Mouse (Mus musculus): ENCODE measurements at regions not wholly inside any gene's neighbourhood (a gene's known extent, or its start where the extent isn't known, plus 50 kb on each side); places are given as distances from the start of the nearest gene placed in this dataset.

- TF ChIP-seq GATA1 (IDR thresholded peaks at IDR 0.05; ENCODE audit: borderline replicate concordance, low read length) (no peak), CTCF (IDR thresholded peaks at IDR 0.05; ENCODE audit: low read depth, low read length) (no peak), GATA2 (IDR thresholded peaks at IDR 0.05; ENCODE audit: borderline replicate concordance, low read depth, low read length) (no peak)
Observed at GRCm38 (mm10) chr5:96911550-96912253, 85.8 kb upstream of the Bmp2k start.

Measured in G1E (cell line).